Mouse (Mus musculus) stomach, postnatal 0 days (tissue): ENCODE results near the gene Cct3.

ENCODE experiments used
- CTCF ChIP-seq: IDR thresholded peaks from 2 replicates; pipeline ENCODE4 v1.5.1; 2016; ENCODE audit warnings: antibody characterized with exemption, low read depth, mild to moderate bottlenecking, moderate library complexity
- EP300 ChIP-seq: optimal IDR thresholded peaks from 2 replicates; pipeline ENCODE3; 2016; ENCODE audit warnings: antibody characterized with exemption

- TF ChIP-seq EP300 (no peak), CTCF (no peak)
These were observed 470 bp downstream of the Cct3 start for GRCm38 (mm10) chr3:88297321-88297851.
